Comparison of ENCODE assay signal across 7 mouse cellular contexts in genomic region chr3:51481059-51481458, GRCm38 (mm10). TPM values are rescaled to one million over a fixed set of nuclear protein-coding genes. Genes with fewer than 3 reads are reported as not detected.
DNase-seq lines count a peak whose midpoint lies in the region; ATAC-seq and TF ChIP-seq lines count a peak whose summit lies in the region.

No protein-coding gene starts in this region.

- no peaks in the 10 kb centered on the region for H3K9me3 ChIP-seq in kidney, embryonic 15.5 days (replicated peaks)
- no peaks in the 10 kb centered on the region for H3K9me3 ChIP-seq in liver, embryonic 13.5 days (replicated peaks)

- TF ChIP-seq POLR2A in bone marrow, adult 2 months (IDR thresholded peaks at IDR 0.05; ENCODE audit: borderline replicate concordance, control insufficient read depth, low read depth, low read length), result no peak

- no peak overlapping the region for H3K4me3 ChIP-seq in kidney, embryonic 15.5 days (replicated peaks)
- no peak overlapping the region for H3K4me3 ChIP-seq in bone marrow, adult 2 months (replicated peaks; ENCODE audit: control insufficient read depth, low read depth, low read length)
- no peak overlapping the region for H3K4me3 ChIP-seq in liver, embryonic 13.5 days (replicated peaks)

- H3K4me2 ChIP-seq in kidney, embryonic 15.5 days, result no peak overlapping the region
- no peak overlapping the region for H3K4me2 ChIP-seq in liver, embryonic 13.5 days

- no peak overlapping the region for H3K27ac ChIP-seq in kidney, embryonic 15.5 days
- H3K27ac ChIP-seq in bone marrow, adult 2 months (ENCODE audit: control insufficient read depth, insufficient read depth, low read depth, low read length, poor library complexity), result no peak overlapping the region
- H3K27ac ChIP-seq in liver, embryonic 13.5 days, result no peak overlapping the region

- no peaks in the 10 kb centered on the region for H3K27me3 ChIP-seq in kidney, embryonic 15.5 days
- no peaks in the 10 kb centered on the region for H3K27me3 ChIP-seq in liver, embryonic 13.5 days

- peaks cover 20% of the 10 kb centered on the region for H3K4me1 ChIP-seq in kidney, embryonic 15.5 days
- no peaks in the 10 kb centered on the region; the same call in 1 of the 2 replicates for H3K4me1 ChIP-seq in bone marrow, adult 2 months (ENCODE audit: control insufficient read depth, insufficient read depth, low read length)
- H3K4me1 ChIP-seq in liver, embryonic 13.5 days (replicated peaks), result peaks cover 27% of the 10 kb centered on the region

- peak; percentile 37 for DNase-seq in kidney, adult 18-20 months
- DNase-seq in ES-CJ7 (ENCODE audit: low read depth, low spot score), result peak; percentile 53
- DNase-seq in forelimb bud, embryonic 11.5 days (ENCODE audit: low read depth, low spot score), result peak; percentile 69
- peak; percentile 31 for DNase-seq in liver, embryonic 13.5 days
- DNase-seq in spleen, adult 12 weeks (ENCODE audit: low spot score), result peak; percentile 21

- ATAC-seq in kidney, embryonic 15.5 days (replicated peaks; ENCODE audit: low FRiP score), result no peak
- ATAC-seq in liver, embryonic 13.5 days (ENCODE audit: low read depth), result no peak

- peak; percentile 53 for TF ChIP-seq CTCF in bone marrow, adult 2 months (IDR thresholded peaks at IDR 0.05; ENCODE audit: control insufficient read depth, insufficient read depth, low read length)

- peaks cover under 1% of the 10 kb centered on the region; the same call in 1 of the 2 replicates for H3K36me3 ChIP-seq in kidney, embryonic 15.5 days
- no peaks in the 10 kb centered on the region for H3K36me3 ChIP-seq in liver, embryonic 13.5 days

- H3K9ac ChIP-seq in kidney, embryonic 15.5 days, result no peak overlapping the region
- no peak overlapping the region for H3K9ac ChIP-seq in liver, embryonic 13.5 days

RNA-seq across cellular contexts. Expression of gene Rab33b, which starts 2.7 kb away (rescaled TPM):
- 20.0 and 20.1 TPM in 2 replicates for polyA plus RNA-seq in kidney, embryonic 15.5 days (2015; fragmentation: Nextera tagmentation; extraction: Ambion mirVana)
- 4.3 and 12.3 TPM in 2 replicates for polyA plus RNA-seq in bone marrow, adult 2 months (2011; ENCODE audit: insufficient read depth, insufficient read length, low replicate concordance, missing spikeins)
- polyA plus RNA-seq in liver, embryonic 13.5 days (2015; fragmentation: Nextera tagmentation; extraction: Ambion mirVana), result 4.9 and 5.8 TPM in 2 replicates
